Mouse (Mus musculus) B cell, adult 67 days (primary cell): ENCODE data around the gene Igsf3. TPM values are rescaled to one million over a fixed set of nuclear protein-coding genes. Genes with fewer than 3 reads are reported as not detected.

ENCODE experiments used
- total RNA-seq, 2 experiments: library from RNA; stranded (reverse); gene quantifications; 4 replicates each; pipeline ENCODE4 v1.2.4; 2023

The Igsf3 gene
- total RNA-seq = under 1 TPM; 0.15 to 0.17 TPM

DNA sequence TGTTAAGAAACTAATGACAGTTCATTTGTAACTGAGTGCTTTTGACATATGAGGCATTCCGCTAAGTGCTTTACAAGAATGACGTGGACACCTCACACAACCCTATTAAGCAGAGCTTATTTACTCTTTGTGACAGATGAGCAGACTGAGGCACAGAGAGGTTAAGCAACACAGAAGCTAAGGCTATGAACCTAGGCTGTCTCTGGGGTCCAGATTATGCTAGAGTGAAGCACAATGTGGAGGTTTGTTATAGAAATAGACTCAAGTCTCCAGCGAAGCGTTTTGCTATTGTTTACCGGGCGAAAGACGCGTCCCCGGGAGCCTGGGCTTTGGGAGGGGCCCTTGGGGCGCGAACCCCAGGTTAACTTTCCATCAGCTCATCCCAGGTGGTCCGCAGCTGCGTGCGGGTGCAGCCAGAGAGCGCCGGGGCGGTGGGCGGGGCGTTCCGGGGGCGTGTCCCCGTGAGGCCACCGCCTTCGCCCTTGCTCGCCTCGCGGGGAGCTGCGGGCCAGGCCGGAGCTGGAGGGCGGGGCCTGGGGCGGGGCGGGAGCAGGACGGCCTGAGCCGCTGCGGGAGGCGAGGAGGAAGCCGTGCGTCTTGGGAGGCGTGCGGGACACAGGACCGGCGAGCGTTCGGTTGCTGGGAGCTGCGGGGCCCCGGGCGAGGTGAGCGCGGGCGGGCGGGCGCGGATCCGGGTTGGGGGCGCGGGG, at the start of gene Igsf3:
Gene Igsf3, plus strand, starts transcription at position 546 of the 710 bp plus-strand sequence.

Other genes with a start within 250 kb of the Igsf3 start
- 100 to 1,000 TPM; 409 to 520 TPM for gene Cd2, start 89.1 kb upstream of the Igsf3 start, total RNA-seq
- gene Atp1a1, start 227.6 kb downstream of the Igsf3 start, total RNA-seq = 10 to 100 TPM; 82.5 to 90.5 TPM